Comparison of ENCODE assay signal across 9 mouse cellular contexts in genomic region chr16:90322850-90323528, GRCm38 (mm10). TPM values are rescaled to one million over a fixed set of nuclear protein-coding genes. Genes with fewer than 3 reads are reported as not detected.
DNase-seq lines count a peak whose midpoint lies in the region; ATAC-seq and TF ChIP-seq lines count a peak whose summit lies in the region.
"Had no signal": no experiment of that assay in that cellular context is flagged by ENCODE, and none has a peak within 500 bp of the region (broad histone marks: within the 10 kb centered on the region; RNA-seq: fewer than 3 reads in every experiment).

No protein-coding gene starts in this region.

- no peaks in the 10 kb centered on the region for H3K36me3 ChIP-seq in heart, embryonic 15.5 days
- H3K36me3 ChIP-seq in liver, embryonic 12.5 days = no peaks in the 10 kb centered on the region
- no peaks in the 10 kb centered on the region for H3K36me3 ChIP-seq in neural tube, embryonic 12.5 days
- H3K36me3 ChIP-seq in stomach, postnatal 0 days (ENCODE audit: control insufficient read depth, insufficient read depth, low read length) = no peaks in the 10 kb centered on the region
- H3K36me3 ChIP-seq: embryonic facial prominence, embryonic 15.5 days had no signal

- TF ChIP-seq CTCF in stomach, postnatal 0 days (IDR thresholded peaks at IDR 0.05; ENCODE audit: low read depth) = peak; percentile 97

- peak; percentile 90 for DNase-seq in CD4-positive, CD25-positive, alpha-beta regulatory T cell, adult 2 months (ENCODE audit: low read depth, low spot score)
- peak; percentile 89 for DNase-seq in brain, adult 2 months (ENCODE audit: low read depth, low spot score)
- DNase-seq in kidney, postnatal 14 days = peak; percentile 84
- peak; percentile 82 for DNase-seq in stomach, postnatal 0 days (ENCODE audit: low spot score)

- H3K27ac ChIP-seq in heart, embryonic 15.5 days = no peak overlapping the region
- no peak overlapping the region for H3K27ac ChIP-seq in liver, embryonic 12.5 days
- H3K27ac ChIP-seq in neural tube, embryonic 12.5 days = no peak overlapping the region
- no peak overlapping the region for H3K27ac ChIP-seq in stomach, postnatal 0 days (replicated peaks)
- H3K27ac ChIP-seq: embryonic facial prominence, embryonic 15.5 days had no signal

- H3K27me3 ChIP-seq in heart, embryonic 15.5 days = no peaks in the 10 kb centered on the region
- H3K27me3 ChIP-seq in liver, embryonic 12.5 days (replicated peaks) = no peaks in the 10 kb centered on the region; the same call in 1 of the 2 replicates
- no peaks in the 10 kb centered on the region for H3K27me3 ChIP-seq in neural tube, embryonic 12.5 days (replicated peaks)
- no peaks in the 10 kb centered on the region for H3K27me3 ChIP-seq in stomach, postnatal 0 days (ENCODE audit: control insufficient read depth, insufficient read depth, low read length)
- H3K27me3 ChIP-seq: embryonic facial prominence, embryonic 15.5 days had no signal

- no peaks in the 10 kb centered on the region for H3K4me1 ChIP-seq in heart, embryonic 15.5 days (replicated peaks)
- H3K4me1 ChIP-seq in liver, embryonic 12.5 days = no peaks in the 10 kb centered on the region
- no peaks in the 10 kb centered on the region for H3K4me1 ChIP-seq in neural tube, embryonic 12.5 days
- H3K4me1 ChIP-seq in stomach, postnatal 0 days (replicated peaks; ENCODE audit: control insufficient read depth, insufficient read depth) = no peaks in the 10 kb centered on the region
- H3K4me1 ChIP-seq: embryonic facial prominence, embryonic 15.5 days had no signal

- H3K9me3 ChIP-seq in heart, embryonic 15.5 days (replicated peaks) = no peaks in the 10 kb centered on the region
- H3K9me3 ChIP-seq in liver, embryonic 12.5 days (replicated peaks) = no peaks in the 10 kb centered on the region
- H3K9me3 ChIP-seq in neural tube, embryonic 12.5 days = no peaks in the 10 kb centered on the region
- no peaks in the 10 kb centered on the region for H3K9me3 ChIP-seq in stomach, postnatal 0 days (ENCODE audit: control insufficient read depth, low read length)
- H3K9me3 ChIP-seq: embryonic facial prominence, embryonic 15.5 days had no signal

- no peak for TF ChIP-seq EP300 in stomach, postnatal 0 days (optimal IDR thresholded peaks at IDR 0.05)

- H3K9ac ChIP-seq in heart, embryonic 15.5 days = no peak overlapping the region
- H3K9ac ChIP-seq in liver, embryonic 12.5 days = no peak overlapping the region
- H3K9ac ChIP-seq in neural tube, embryonic 12.5 days = no peak overlapping the region
- no peak overlapping the region for H3K9ac ChIP-seq in stomach, postnatal 0 days (ENCODE audit: low read length)
- H3K9ac ChIP-seq: embryonic facial prominence, embryonic 15.5 days had no signal

- ATAC-seq in erythroblast, adult 5-6 weeks (replicated peaks; ENCODE audit: low FRiP score, poor library complexity, severe bottlenecking) = peak; percentile 65; the same call in 1 of the 2 replicates
- ATAC-seq in heart, embryonic 15.5 days (replicated peaks; ENCODE audit: insufficient number of reproducible peaks, insufficient read depth, low FRiP score, low read depth) = 0 out of 2 replicates have a peak, but pooled peaks have one; percentile 10
- ATAC-seq in liver, embryonic 12.5 days = peak; percentile 55
- peak; percentile 75; the same call in 1 of the 2 replicates for ATAC-seq in neural tube, embryonic 12.5 days (ENCODE audit: low FRiP score, low read depth)
- peak; percentile 71 for ATAC-seq in stomach, postnatal 0 days (ENCODE audit: low FRiP score, low TSS enrichment)

- 30% methylated on average over 8 of the region's 8 CpGs for WGBS in heart, embryonic 15.5 days
- WGBS in liver, embryonic 12.5 days (ENCODE audit: insufficient replicate concordance) = 24% methylated on average over 8 of the region's 8 CpGs
- 34% methylated on average over 8 of the region's 8 CpGs for WGBS in neural tube, embryonic 12.5 days
- WGBS in stomach, postnatal 0 days = 26% methylated on average over 8 of the region's 8 CpGs

- no peak overlapping the region for H3K4me2 ChIP-seq in heart, embryonic 15.5 days
- H3K4me2 ChIP-seq in liver, embryonic 12.5 days = no peak overlapping the region
- H3K4me2 ChIP-seq in neural tube, embryonic 12.5 days (replicated peaks) = no peak overlapping the region
- no peak overlapping the region for H3K4me2 ChIP-seq in stomach, postnatal 0 days (replicated peaks; ENCODE audit: low read depth)
- H3K4me2 ChIP-seq: embryonic facial prominence, embryonic 15.5 days had no signal

- no peak overlapping the region for H3K4me3 ChIP-seq in heart, embryonic 15.5 days
- H3K4me3 ChIP-seq in liver, embryonic 12.5 days = no peak overlapping the region
- no peak overlapping the region for H3K4me3 ChIP-seq in neural tube, embryonic 12.5 days
- H3K4me3 ChIP-seq in stomach, postnatal 0 days (ENCODE audit: low read depth, low read length) = no peak overlapping the region
- H3K4me3 ChIP-seq: embryonic facial prominence, embryonic 15.5 days had no signal

RNA-seq across cellular contexts. Expression of gene Scaf4, which starts 38.7 kb away (rescaled TPM):
- 19.6 and 23.8 TPM in 2 replicates for total RNA-seq in erythroblast, adult 5-6 weeks (2015; ENCODE audit: low replicate concordance)
- 10.2 and 15.1 TPM in 2 replicates for total RNA-seq in erythroblast, adult 5-6 weeks (2017; ENCODE audit: low replicate concordance)
- polyA plus RNA-seq in heart, embryonic 15.5 days (2015; fragmentation: Nextera tagmentation; extraction: Ambion mirVana) = 15.5 and 21.6 TPM in 2 replicates
- polyA plus RNA-seq in liver, embryonic 12.5 days (2016; fragmentation: Nextera tagmentation; extraction: Ambion mirVana) = 21.7 and 21.9 TPM in 2 replicates
- polyA plus RNA-seq in neural tube, embryonic 12.5 days (2016; fragmentation: Nextera tagmentation; extraction: Ambion mirVana) = 33.0 and 34.7 TPM in 2 replicates
- 8.3 and 9.8 TPM in 2 replicates for polyA plus RNA-seq in stomach, postnatal 0 days (2015; fragmentation: Nextera tagmentation; extraction: Ambion mirVana)

Comparison
In these comparisons a context has a peak if more than half of its experiments do, and no peak if none do; other contexts are left out.
1. ATAC-seq: peak in every context shown above with its lines; median percentile 75 in neural tube, embryonic 12.5 days; 71 in stomach, postnatal 0 days; 65 in erythroblast, adult 5-6 weeks; 55 in liver, embryonic 12.5 days; 10 in heart, embryonic 15.5 days.